Mouse (Mus musculus): ENCODE results near the gene Rrp15. TPM values are rescaled to one million over a fixed set of nuclear protein-coding genes. Genes with fewer than 3 reads are reported as not detected.
A peak's percentile ranks its signal among the peaks of the same experiment; 100 is the strongest.

Gene Rrp15
- polyA plus RNA-seq, 1 experiment from 2014 or later, result 62.7 TPM

DNA sequence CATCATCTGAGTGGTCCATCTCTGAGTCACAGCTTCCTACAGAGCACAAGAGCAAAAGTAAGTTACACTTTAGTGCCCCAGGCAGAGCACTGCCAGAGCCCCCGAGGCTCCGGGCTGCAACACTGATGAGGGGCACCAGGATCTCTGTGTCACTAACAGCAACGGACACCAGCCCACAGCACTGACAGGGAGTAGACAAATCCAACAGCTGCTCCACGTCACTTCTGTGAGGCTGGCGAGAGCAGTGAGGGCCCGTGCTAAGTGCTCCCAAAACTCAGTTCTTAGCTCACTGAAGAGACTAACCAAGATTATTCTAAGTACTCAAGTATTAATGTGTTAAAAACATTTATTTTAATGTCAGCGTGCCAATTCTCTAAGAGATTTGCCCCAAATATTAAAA is 9.3 kb downstream of the Rrp15 start:
- Histone ChIP-seq H3K27me3 (no peaks in the 10 kb centered on the region), H3K4me3 (replicated peaks) (no peak overlapping the region), H3K9me3 (replicated peaks) (no peaks in the 10 kb centered on the region), H3K36me3 (peaks cover 35% of the 10 kb centered on the region), H3K9ac (no peak overlapping the region), H3K4me2 (replicated peaks) (no peak overlapping the region), H3K27ac (replicated peaks) (no peak overlapping the region), H3K4me1 (peaks cover 11% of the 10 kb centered on the region; the same call in 1 of the 2 replicates)
- no peak for ATAC-seq (ENCODE audit: insufficient number of reproducible peaks, low FRiP score, low TSS enrichment, low read depth)
- WGBS, result 73% methylated on average over 7 of the region's 7 CpGs

DNA sequence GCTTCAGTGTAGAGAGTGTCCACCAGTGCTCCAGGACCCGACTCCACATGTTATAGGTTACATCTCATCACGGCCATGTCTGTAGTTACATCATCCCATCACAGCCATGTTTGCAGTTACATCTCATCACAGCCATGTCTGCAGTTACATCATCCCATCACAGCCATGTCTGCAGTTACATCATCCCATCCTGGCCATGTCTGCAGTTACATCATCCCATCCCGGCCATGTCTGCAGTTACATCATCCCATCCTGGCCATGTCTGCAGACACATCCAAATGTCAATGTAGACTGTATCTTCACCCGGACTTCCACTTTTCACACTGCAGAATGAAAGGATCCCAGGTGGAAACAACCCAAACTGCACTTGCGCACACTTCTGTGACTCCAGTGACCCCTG is 13.6 kb downstream of the Rrp15 start:
- H3K27ac ChIP-seq (replicated peaks), result no peak overlapping the region
- H3K9ac ChIP-seq, result no peak overlapping the region
- H3K4me1 ChIP-seq, result no peaks in the 10 kb centered on the region
- peaks cover 46% of the 10 kb centered on the region for H3K36me3 ChIP-seq
- no peaks in the 10 kb centered on the region for H3K27me3 ChIP-seq
- WGBS, result 86% methylated on average over 5 of the region's 5 CpGs
- no peaks in the 10 kb centered on the region for H3K9me3 ChIP-seq (replicated peaks)
- no peak overlapping the region for H3K4me3 ChIP-seq (replicated peaks)
- ATAC-seq (ENCODE audit: insufficient number of reproducible peaks, low FRiP score, low TSS enrichment, low read depth), result no peak
- no peak overlapping the region for H3K4me2 ChIP-seq (replicated peaks)

DNA sequence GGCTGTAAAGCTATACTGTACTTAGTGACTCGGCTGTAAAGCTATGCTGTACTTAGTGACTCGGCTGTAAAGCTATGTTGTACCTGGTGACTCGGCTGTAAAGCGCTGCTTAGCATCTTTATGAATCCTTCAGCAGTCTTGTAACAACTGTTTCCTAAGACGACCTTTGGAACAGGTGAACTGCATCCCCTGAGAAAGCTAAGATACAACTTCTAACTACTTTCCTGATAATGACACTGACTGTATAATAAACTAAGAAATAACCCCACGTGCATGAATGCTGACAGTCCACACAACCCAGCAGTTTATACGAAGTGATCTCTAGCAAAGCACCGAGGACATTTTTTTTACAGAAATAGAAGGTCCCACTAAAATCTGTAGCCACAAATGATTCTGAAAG is 16.1 kb downstream of the Rrp15 start:
- Histone ChIP-seq H3K27ac (replicated peaks) (no peak overlapping the region), H3K27me3 (no peaks in the 10 kb centered on the region), H3K4me3 (replicated peaks) (no peak overlapping the region), H3K9ac (no peak overlapping the region), H3K36me3 (peaks cover 40% of the 10 kb centered on the region), H3K4me1 (no peaks in the 10 kb centered on the region), H3K4me2 (replicated peaks) (no peak overlapping the region), H3K9me3 (replicated peaks) (no peaks in the 10 kb centered on the region)
- 92% methylated on average over 8 of the region's 8 CpGs for WGBS
- ATAC-seq (ENCODE audit: insufficient number of reproducible peaks, low FRiP score, low TSS enrichment, low read depth), result no peak

DNA sequence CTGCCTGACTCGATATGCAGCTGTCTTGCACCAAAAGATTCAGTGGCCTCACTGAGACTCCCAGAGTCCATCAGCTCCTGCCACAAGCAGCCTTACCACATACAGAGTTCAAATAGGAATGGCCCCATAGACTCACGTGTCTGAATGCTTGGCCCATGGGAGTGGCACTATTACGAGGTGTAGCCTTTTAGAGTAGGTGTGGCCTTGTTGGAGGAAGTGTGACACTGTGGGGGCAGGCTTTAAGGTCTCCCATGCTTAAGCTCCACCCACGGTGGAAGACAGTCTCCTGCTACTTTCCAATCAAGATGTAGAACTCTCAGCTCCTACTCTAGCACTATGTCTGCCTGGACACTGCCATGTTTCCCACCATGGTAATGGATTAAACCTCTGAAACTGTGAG is 20.4 kb downstream of the Rrp15 start:
- Histone ChIP-seq H3K27ac (replicated peaks) (no peak overlapping the region), H3K9ac (no peak overlapping the region), H3K4me2 (replicated peaks) (no peak overlapping the region), H3K9me3 (replicated peaks) (no peaks in the 10 kb centered on the region), H3K4me3 (replicated peaks) (no peak overlapping the region), H3K4me1 (no peaks in the 10 kb centered on the region), H3K27me3 (no peaks in the 10 kb centered on the region), H3K36me3 (peaks cover under 1% of the 10 kb centered on the region; the same call in 1 of the 2 replicates)
- ATAC-seq (ENCODE audit: insufficient number of reproducible peaks, low FRiP score, low TSS enrichment, low read depth), result no peak
- WGBS, result 65% methylated on average over 4 of the region's 4 CpGs

DNA sequence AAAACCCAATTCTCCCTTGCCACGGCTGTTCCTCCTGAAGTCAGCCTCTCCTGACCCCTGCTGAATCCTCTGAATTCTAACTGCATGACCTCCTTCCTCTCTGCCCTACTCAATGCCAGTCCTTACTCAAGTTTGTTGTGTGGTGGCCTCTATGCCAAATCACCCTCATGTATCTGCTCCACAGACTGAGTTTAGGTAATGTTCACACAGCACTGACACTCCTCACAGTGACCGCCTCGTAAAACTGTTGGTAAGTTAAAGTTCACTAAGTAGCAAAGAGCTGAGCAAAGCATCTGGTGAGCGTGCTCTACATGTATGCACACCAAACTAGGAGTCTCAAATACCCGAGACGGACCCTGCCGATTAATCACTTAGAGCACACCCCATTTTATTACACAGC is 23.0 kb downstream of the Rrp15 start:
- 0 out of 2 replicates have a peak, but pooled peaks cover 2% of the 10 kb centered on the region for H3K4me1 ChIP-seq
- no peak for ATAC-seq (ENCODE audit: insufficient number of reproducible peaks, low FRiP score, low TSS enrichment, low read depth)
- H3K4me3 ChIP-seq (replicated peaks), result no peak overlapping the region
- 74% methylated on average over 7 of the region's 7 CpGs for WGBS
- no peak overlapping the region for H3K4me2 ChIP-seq (replicated peaks)
- no peaks in the 10 kb centered on the region for H3K9me3 ChIP-seq (replicated peaks)
- no peaks in the 10 kb centered on the region for H3K27me3 ChIP-seq
- no peak overlapping the region for H3K9ac ChIP-seq
- no peaks in the 10 kb centered on the region for H3K36me3 ChIP-seq
- H3K27ac ChIP-seq (replicated peaks), result no peak overlapping the region

DNA sequence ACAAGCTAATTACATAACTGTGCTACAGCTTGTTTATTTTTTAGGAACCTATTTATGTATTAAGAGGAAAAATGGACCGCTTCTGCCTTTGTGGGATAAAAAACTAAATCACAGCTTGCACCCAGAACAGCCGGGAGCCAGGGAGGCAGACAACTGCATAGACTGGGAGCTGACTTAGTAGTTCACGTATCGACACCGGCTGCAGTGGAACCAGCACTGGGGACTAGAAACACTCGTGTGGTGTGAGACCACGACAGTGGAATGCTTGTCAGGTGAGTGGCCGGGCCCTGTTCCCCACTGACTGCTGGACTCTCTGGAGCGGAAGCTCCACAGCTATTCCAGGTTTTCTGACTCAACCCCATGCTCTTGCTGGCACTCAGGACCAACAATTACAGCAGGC is 26.9 kb downstream of the Rrp15 start:
- H3K36me3 ChIP-seq, result peaks cover 17% of the 10 kb centered on the region; the same call in 1 of the 2 replicates
- WGBS, result 80% methylated on average over 9 of the region's 9 CpGs
- ATAC-seq (ENCODE audit: insufficient number of reproducible peaks, low FRiP score, low TSS enrichment, low read depth), result no peak
- no peak overlapping the region for H3K27ac ChIP-seq (replicated peaks)
- H3K9ac ChIP-seq, result no peak overlapping the region
- H3K4me3 ChIP-seq (replicated peaks), result no peak overlapping the region
- H3K4me2 ChIP-seq (replicated peaks), result no peak overlapping the region
- H3K9me3 ChIP-seq (replicated peaks), result no peaks in the 10 kb centered on the region
- H3K4me1 ChIP-seq, result 0 out of 2 replicates have a peak, but pooled peaks cover 2% of the 10 kb centered on the region
- no peaks in the 10 kb centered on the region for H3K27me3 ChIP-seq

DNA sequence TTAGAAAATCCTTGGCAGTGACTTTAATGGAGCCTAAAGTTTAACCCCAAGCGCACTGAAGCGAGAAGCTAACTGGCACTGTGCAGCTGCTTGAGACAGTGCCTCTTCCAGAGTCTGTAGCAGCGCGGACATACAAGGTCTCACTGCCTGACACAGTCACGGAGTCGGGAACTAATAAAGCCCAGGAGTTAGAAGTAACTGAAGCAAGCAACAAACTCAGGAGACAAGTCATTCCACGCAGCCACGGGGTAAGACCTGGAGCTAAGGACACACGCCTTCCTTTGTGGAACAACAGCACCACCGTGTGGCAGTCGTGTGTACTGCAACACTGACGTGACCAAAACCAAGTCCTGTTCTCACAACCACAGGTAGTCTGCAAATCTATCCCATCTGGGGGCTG is 27.3 kb downstream of the Rrp15 start:
- H3K4me1 ChIP-seq, result 0 out of 2 replicates have a peak, but pooled peaks cover 2% of the 10 kb centered on the region
- H3K27ac ChIP-seq (replicated peaks), result no peak overlapping the region
- H3K9ac ChIP-seq, result no peak overlapping the region
- H3K36me3 ChIP-seq, result peaks cover 20% of the 10 kb centered on the region; the same call in 1 of the 2 replicates
- peak; percentile 63 for ATAC-seq (ENCODE audit: insufficient number of reproducible peaks, low FRiP score, low TSS enrichment, low read depth)
- no peaks in the 10 kb centered on the region for H3K9me3 ChIP-seq (replicated peaks)
- no peak overlapping the region for H3K4me3 ChIP-seq (replicated peaks)
- 0 out of 2 replicates have a peak overlapping the region, but pooled peaks have one; percentile 22 for H3K4me2 ChIP-seq (replicated peaks)
- 20% methylated on average over 12 of the region's 12 CpGs for WGBS
- H3K27me3 ChIP-seq, result no peaks in the 10 kb centered on the region

DNA sequence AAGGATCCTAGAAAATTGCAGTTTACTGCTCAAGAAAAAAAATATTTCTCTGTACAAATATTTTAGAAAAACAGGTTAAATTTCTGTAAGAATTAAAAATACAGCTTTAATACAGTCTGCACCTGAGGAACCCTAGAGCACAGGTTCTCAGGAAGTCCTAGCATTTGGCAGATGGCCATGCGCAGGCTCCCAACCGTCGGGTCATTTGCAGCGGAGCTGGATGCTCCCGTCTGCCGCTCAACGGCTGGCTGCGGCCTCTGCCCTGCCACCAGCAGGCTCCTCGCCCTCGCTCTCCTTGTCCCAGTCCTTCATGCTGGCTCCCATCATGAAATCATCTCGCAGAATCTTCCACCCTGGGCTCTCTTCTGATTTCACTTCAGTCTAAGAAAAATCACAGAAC is 28.0 kb downstream of the Rrp15 start:
- H3K4me2 ChIP-seq (replicated peaks), result no peak overlapping the region
- 0 out of 2 replicates have a peak, but pooled peaks cover 2% of the 10 kb centered on the region for H3K4me1 ChIP-seq
- no peak for ATAC-seq (ENCODE audit: insufficient number of reproducible peaks, low FRiP score, low TSS enrichment, low read depth)
- H3K27ac ChIP-seq (replicated peaks), result no peak overlapping the region
- H3K9ac ChIP-seq, result no peak overlapping the region
- H3K9me3 ChIP-seq (replicated peaks), result no peaks in the 10 kb centered on the region
- 90% methylated on average over 11 of the region's 11 CpGs for whole genome bisulfite sequencing
- no peak overlapping the region for H3K4me3 ChIP-seq (replicated peaks)
- H3K27me3 ChIP-seq, result no peaks in the 10 kb centered on the region
- H3K36me3 ChIP-seq, result peaks cover 20% of the 10 kb centered on the region; the same call in 1 of the 2 replicates

DNA sequence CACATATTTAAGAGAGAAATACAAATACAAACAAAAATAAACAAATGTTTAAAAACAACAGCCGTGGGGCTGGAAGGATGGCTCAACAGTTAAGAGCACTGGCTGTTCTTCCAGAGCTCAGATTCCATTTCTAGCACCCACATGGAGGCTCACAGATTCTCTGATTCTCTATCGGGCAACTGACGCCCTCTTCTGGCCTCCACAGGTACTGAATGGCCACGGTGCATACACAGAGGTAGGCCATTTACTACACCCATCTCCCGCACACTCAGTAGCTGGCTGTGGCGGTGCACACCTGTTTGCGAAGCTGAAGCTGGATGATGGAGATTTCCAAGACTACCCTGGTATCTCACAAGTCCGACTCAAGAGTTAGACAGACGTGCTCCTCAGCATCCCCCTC is 29.4 kb downstream of the Rrp15 start:
- H3K9ac ChIP-seq, result no peak overlapping the region
- H3K27me3 ChIP-seq, result no peaks in the 10 kb centered on the region
- H3K4me3 ChIP-seq (replicated peaks), result no peak overlapping the region
- 91% methylated on average over 9 of the region's 9 CpGs for WGBS
- peaks cover 20% of the 10 kb centered on the region; the same call in 1 of the 2 replicates for H3K36me3 ChIP-seq
- no peak overlapping the region for H3K27ac ChIP-seq (replicated peaks)
- H3K4me2 ChIP-seq (replicated peaks), result no peak overlapping the region
- no peak for ATAC-seq (ENCODE audit: insufficient number of reproducible peaks, low FRiP score, low TSS enrichment, low read depth)
- H3K9me3 ChIP-seq (replicated peaks), result no peaks in the 10 kb centered on the region
- 0 out of 2 replicates have a peak, but pooled peaks cover 2% of the 10 kb centered on the region for H3K4me1 ChIP-seq

DNA sequence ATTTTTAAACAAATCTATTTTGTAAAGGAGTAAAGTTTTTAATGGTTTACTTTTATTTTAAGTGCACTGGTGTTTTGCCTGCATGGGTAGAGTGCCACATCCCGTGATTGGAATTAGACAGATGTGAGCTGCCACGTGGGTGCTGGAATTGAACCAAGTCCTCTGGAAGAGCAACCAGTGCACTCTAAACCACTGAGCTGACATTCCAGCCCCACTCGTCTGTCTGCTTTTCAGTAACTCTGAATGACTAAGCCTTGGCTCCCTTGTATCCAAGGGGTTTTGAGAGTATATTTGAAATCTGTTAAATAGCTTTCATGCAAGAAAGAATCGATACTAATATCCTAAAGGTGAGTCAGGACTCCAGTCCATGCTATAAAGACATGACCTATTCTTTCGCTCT is 30.3 kb downstream of the Rrp15 start:
- no peak overlapping the region for H3K4me3 ChIP-seq (replicated peaks)
- H3K4me1 ChIP-seq, result 0 out of 2 replicates have a peak, but pooled peaks cover 2% of the 10 kb centered on the region
- H3K4me2 ChIP-seq (replicated peaks), result no peak overlapping the region
- H3K27ac ChIP-seq (replicated peaks), result no peak overlapping the region
- H3K36me3 ChIP-seq, result peaks cover 20% of the 10 kb centered on the region; the same call in 1 of the 2 replicates
- no peaks in the 10 kb centered on the region for H3K9me3 ChIP-seq (replicated peaks)
- H3K27me3 ChIP-seq, result no peaks in the 10 kb centered on the region
- 52% methylated on average over 5 of the region's 5 CpGs for WGBS
- no peak overlapping the region for H3K9ac ChIP-seq
- ATAC-seq (ENCODE audit: insufficient number of reproducible peaks, low FRiP score, low TSS enrichment, low read depth), result no peak

DNA sequence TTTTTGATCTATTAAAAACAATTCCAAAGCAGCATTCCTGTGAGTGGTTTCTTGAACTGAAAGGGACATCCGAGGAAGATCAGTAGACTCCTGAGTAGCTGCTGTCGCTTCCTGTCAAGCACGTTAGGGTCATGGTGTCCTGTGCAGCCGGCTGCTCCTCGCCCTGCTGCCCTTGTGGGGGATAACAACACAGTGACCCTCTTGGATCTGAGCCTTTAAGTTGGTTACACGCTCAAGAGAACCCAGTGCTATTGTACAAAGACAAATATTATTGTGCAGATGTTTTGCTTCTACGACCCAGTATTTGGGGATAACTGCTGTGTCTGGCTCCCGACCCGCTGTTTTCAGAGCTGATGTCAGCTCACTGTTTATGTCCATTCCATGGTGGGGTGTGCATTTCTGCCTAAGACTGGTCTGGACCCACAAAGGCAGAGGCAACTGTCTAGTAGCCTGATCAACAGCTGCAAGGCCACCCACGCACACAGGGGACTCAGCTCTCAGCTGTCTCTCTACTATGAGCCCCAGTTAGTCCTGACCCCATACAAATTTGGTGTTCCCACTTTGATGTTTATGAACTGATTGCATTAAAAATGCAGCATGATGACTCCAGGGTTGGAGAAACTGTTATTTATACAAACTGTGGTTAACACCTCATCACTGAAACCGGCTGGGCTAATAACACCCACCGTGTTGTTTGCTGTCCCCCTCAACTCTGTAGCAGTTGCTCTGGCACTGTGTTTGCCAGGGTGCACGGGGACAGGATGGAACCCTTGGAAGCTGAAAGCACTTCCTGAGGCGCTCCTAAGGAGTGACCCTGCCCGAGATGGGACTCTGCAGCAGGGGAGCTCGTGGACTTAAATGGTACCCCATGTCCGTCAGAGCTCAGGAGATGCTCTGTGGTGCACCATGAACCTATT is 33.9 kb downstream of the Rrp15 start:
- no peak overlapping the region for H3K4me2 ChIP-seq (replicated peaks)
- H3K27me3 ChIP-seq, result no peaks in the 10 kb centered on the region
- 78% methylated on average over 17 of the region's 17 CpGs for WGBS
- ATAC-seq (ENCODE audit: insufficient number of reproducible peaks, low FRiP score, low TSS enrichment, low read depth), result no peak; the same call in 1 of the 2 replicates
- no peak overlapping the region for H3K27ac ChIP-seq (replicated peaks)
- H3K4me1 ChIP-seq, result no peaks in the 10 kb centered on the region
- no peaks in the 10 kb centered on the region for H3K9me3 ChIP-seq (replicated peaks)
- H3K4me3 ChIP-seq (replicated peaks), result no peak overlapping the region
- H3K9ac ChIP-seq, result no peak overlapping the region
- peaks cover 13% of the 10 kb centered on the region; the same call in 1 of the 2 replicates for H3K36me3 ChIP-seq

All from embryonic facial prominence, embryonic 15.5 days (tissue).